Mouse (Mus musculus) C2C12 (cell line): ENCODE results near the gene Fbxo46. TPM values are rescaled to one million over a fixed set of nuclear protein-coding genes. Genes with fewer than 3 reads are reported as not detected.

Experiments used
- H3K27me3 ChIP-seq: one replicate; pipeline ENCODE4 v1.6.1; 2011; ENCODE audit not compliant: control insufficient read depth, insufficient read depth, insufficient read length
- H3K36me3 ChIP-seq: one replicate; pipeline ENCODE4 v1.6.1; 2011; ENCODE audit not compliant: control insufficient read depth, insufficient read depth
- H3K4me3 ChIP-seq: one replicate; pipeline ENCODE4 v1.5.1; 2011; ENCODE audit warnings: mild to moderate bottlenecking, control low read depth; ENCODE audit not compliant: poor library complexity, insufficient read depth, severe bottlenecking
- H3K79me2 ChIP-seq: one replicate; pipeline ENCODE4 v1.6.1; 2011; ENCODE audit not compliant: control insufficient read depth, insufficient read depth
- H3K79me3 ChIP-seq: one replicate; pipeline ENCODE4 v1.6.1; 2011; ENCODE audit warnings: low read depth, control low read depth
- H3ac ChIP-seq: one replicate; pipeline ENCODE3; 2011; ENCODE audit warnings: low read depth; ENCODE audit not compliant: control insufficient read depth, insufficient read length
- CEBPB ChIP-seq: IDR thresholded peaks from one replicate; pipeline ENCODE4 v1.6.1; 2011; ENCODE audit warnings: low read depth, mild to moderate bottlenecking, control low read depth, moderate library complexity
- CTCF ChIP-seq: IDR thresholded peaks from one replicate; pipeline ENCODE4 v1.5.1; 2011; ENCODE audit not compliant: control insufficient read depth, insufficient read depth, insufficient read length
- FOSL1 ChIP-seq: IDR thresholded peaks from one replicate; pipeline ENCODE4 v1.8.0; 2011; ENCODE audit warnings: mild to moderate bottlenecking, low read length; ENCODE audit not compliant: poor library complexity, insufficient read depth, severe bottlenecking
- MAX ChIP-seq: IDR thresholded peaks from one replicate; pipeline ENCODE4 v1.6.1; 2011; ENCODE audit warnings: mild to moderate bottlenecking, control low read depth
- MYOD1 ChIP-seq: IDR thresholded peaks from one replicate; pipeline ENCODE4 v1.6.1; 2011; ENCODE audit warnings: low read depth; ENCODE audit not compliant: control insufficient read depth, insufficient read length
- MYOG ChIP-seq: IDR thresholded peaks from one replicate; pipeline ENCODE4 v1.6.1; 2011; ENCODE audit not compliant: control insufficient read depth, insufficient read length; ENCODE audit errors: extremely low read depth
- USF1 ChIP-seq: IDR thresholded peaks from one replicate; pipeline ENCODE4 v1.6.1; 2011; ENCODE audit warnings: low read depth, mild to moderate bottlenecking, control low read depth, moderate library complexity
- polyA plus RNA-seq: library from polyadenylated mRNA; unstranded; fragments of >200 nt; fragmentation: generic; extraction: Trizol; gene quantifications from one replicate; pipeline ENCODE4 v1.2.1, GENCODE M21; 2012; ENCODE audit warnings: missing spikeins

Fbxo46 gene
- polyA plus RNA-seq, 1 experiment = 7.4 TPM

GRCm38 (mm10) chr7:19178035-19178434, 58.4 kb downstream of the Fbxo46 start:
- TF ChIP-seq FOSL1 (no peak), MYOG (no peak), MYOD1 (no peak), CEBPB (no peak), MAX (no peak), CTCF (no peak), USF1 (no peak)
- H3K4me3 ChIP-seq = no peak overlapping the region
- no peak overlapping the region for H3ac ChIP-seq
- no peaks in the 10 kb centered on the region for H3K36me3 ChIP-seq
- no peaks in the 10 kb centered on the region for H3K79me2 ChIP-seq
- no peaks in the 10 kb centered on the region for H3K27me3 ChIP-seq
- no peaks in the 10 kb centered on the region for H3K79me3 ChIP-seq

- no peaks in the 10 kb centered on the region for H3K36me3 ChIP-seq
- H3ac ChIP-seq = no peak overlapping the region
- no peak for TF ChIP-seq CEBPB
- TF ChIP-seq MYOD1 = no peak
- no peak for TF ChIP-seq MYOG
- no peak for TF ChIP-seq USF1
- no peaks in the 10 kb centered on the region for H3K27me3 ChIP-seq
- no peaks in the 10 kb centered on the region for H3K79me3 ChIP-seq
- no peaks in the 10 kb centered on the region for H3K79me2 ChIP-seq
- H3K4me3 ChIP-seq = no peak overlapping the region
Observed at GRCm38 (mm10) chr7:19178443-19179092, 58.9 kb downstream of the Fbxo46 start.

- no peak overlapping the region for H3K4me3 ChIP-seq
- no peaks in the 10 kb centered on the region for H3K36me3 ChIP-seq
- H3K27me3 ChIP-seq = no peaks in the 10 kb centered on the region
- TF ChIP-seq CTCF = peak; percentile 50
- no peak for TF ChIP-seq FOSL1
- no peak overlapping the region for H3ac ChIP-seq
- no peaks in the 10 kb centered on the region for H3K79me2 ChIP-seq
- no peaks in the 10 kb centered on the region for H3K79me3 ChIP-seq
Observed at GRCm38 (mm10) chr7:19179173-19179572, 59.5 kb downstream of the Fbxo46 start.

GRCm38 (mm10) chr7:19179936-19180335, 60.3 kb downstream of the Fbxo46 start:
- no peaks in the 10 kb centered on the region for H3K79me2 ChIP-seq
- H3K36me3 ChIP-seq = no peaks in the 10 kb centered on the region
- H3K79me3 ChIP-seq = no peaks in the 10 kb centered on the region
- H3K27me3 ChIP-seq = no peaks in the 10 kb centered on the region
- no peak for TF ChIP-seq MYOG
- TF ChIP-seq MAX = no peak
- no peak for TF ChIP-seq CEBPB
- no peak for TF ChIP-seq MYOD1
- TF ChIP-seq USF1 = no peak
- no peak for TF ChIP-seq FOSL1
- no peak for TF ChIP-seq CTCF
- H3ac ChIP-seq = no peak overlapping the region
- H3K4me3 ChIP-seq = no peak overlapping the region

GRCm38 (mm10) chr7:19180862-19181429, 61.3 kb downstream of the Fbxo46 start:
- TF ChIP-seq CTCF = no peak
- TF ChIP-seq MAX = no peak
- TF ChIP-seq USF1 = no peak
- TF ChIP-seq MYOG = no peak
- TF ChIP-seq CEBPB = no peak
- no peak for TF ChIP-seq FOSL1
- no peak for TF ChIP-seq MYOD1
- Histone ChIP-seq H3ac (peak overlapping the region; percentile 18), H3K79me2 (no peaks in the 10 kb centered on the region), H3K79me3 (no peaks in the 10 kb centered on the region), H3K27me3 (no peaks in the 10 kb centered on the region), H3K4me3 (peak overlapping the region; percentile 38), H3K36me3 (no peaks in the 10 kb centered on the region)

GRCm38 (mm10) chr7:19184250-19184649, 64.6 kb downstream of the Fbxo46 start:
- H3K79me2 ChIP-seq = no peaks in the 10 kb centered on the region
- no peak overlapping the region for H3ac ChIP-seq
- H3K79me3 ChIP-seq = no peaks in the 10 kb centered on the region
- TF ChIP-seq FOSL1 = no peak
- no peak for TF ChIP-seq USF1
- TF ChIP-seq MYOG = no peak
- TF ChIP-seq CTCF = no peak
- TF ChIP-seq MYOD1 = no peak
- no peak for TF ChIP-seq MAX
- no peak for TF ChIP-seq CEBPB
- H3K27me3 ChIP-seq = no peaks in the 10 kb centered on the region
- H3K4me3 ChIP-seq = no peak overlapping the region
- no peaks in the 10 kb centered on the region for H3K36me3 ChIP-seq
